1 mouse cellular context compared by ENCODE assay signal in genomic region chr4:43012091-43012490, GRCm38 (mm10).
TF ChIP-seq lines count a peak whose summit lies in the region.

No protein-coding gene starts in this region.

TF ChIP-seq in C2C12, 6 proteins besides CTCF, POLR2A, EP300 and RAD21 (continued from another document):
- TF ChIP-seq MYOG (IDR thresholded peaks at IDR 0.05; ENCODE audit: control insufficient read depth, extremely low read depth, insufficient read length) = no peak
- TF ChIP-seq USF1 (IDR thresholded peaks at IDR 0.05; ENCODE audit: low read depth) = peak; percentile 24
- no peak for TF ChIP-seq CEBPB (IDR thresholded peaks at IDR 0.05; ENCODE audit: low read depth)
- peak; percentile 25 for TF ChIP-seq MAX (IDR thresholded peaks at IDR 0.05)
- TF ChIP-seq FOSL1 (IDR thresholded peaks at IDR 0.05; ENCODE audit: insufficient read depth, low read length, poor library complexity, severe bottlenecking) = peak; percentile 14
